Mouse (Mus musculus) embryo, embryonic 10 days (tissue): ENCODE results near the gene Uba3.

Source experiments
- DNase-seq: peaks from one replicate; pipeline ENCODE4 v3.0.0-alpha.2; 2015; ENCODE audit warnings: low spot score

The Uba3 gene

GRCm38 (mm10) chr6:97205439-97205885, at the start of gene Uba3:
Gene Uba3, minus strand, starts transcription at chr6:97205647.
- peak; percentile 93 for DNase-seq

GRCm38 (mm10) chr6:97252711-97253221, 47.3 kb upstream of the Uba3 start, which contains the start of gene Lmod3:
Gene Lmod3, minus strand, starts transcription at chr6:97252759.
- no peak for DNase-seq

- DNase-seq: peak; percentile 11
Measured at GRCm38 (mm10) chr6:97252086-97252485, 46.6 kb upstream of the Uba3 start.

GRCm38 (mm10) chr6:97250966-97251365, 45.5 kb upstream of the Uba3 start:
- peak; percentile 76 for DNase-seq

- no peak for DNase-seq
Measured at GRCm38 (mm10) chr6:97245200-97245599, 39.8 kb upstream of the Uba3 start.

GRCm38 (mm10) chr6:97242522-97242921, 37.1 kb upstream of the Uba3 start:
- no peak for DNase-seq

GRCm38 (mm10) chr6:97240092-97240491, 34.6 kb upstream of the Uba3 start:
- no peak for DNase-seq

- no peak for DNase-seq
Measured at GRCm38 (mm10) chr6:97239360-97239759, 33.9 kb upstream of the Uba3 start.

GRCm38 (mm10) chr6:97236088-97236487, 30.6 kb upstream of the Uba3 start:
- DNase-seq: no peak

GRCm38 (mm10) chr6:97234911-97235668, 29.6 kb upstream of the Uba3 start:
- DNase-seq: no peak

GRCm38 (mm10) chr6:97227067-97227847, 21.8 kb upstream of the Uba3 start:
- DNase-seq: no peak

- no peak for DNase-seq
Measured at GRCm38 (mm10) chr6:97226083-97226491, 20.6 kb upstream of the Uba3 start.

- DNase-seq: no peak
Measured at GRCm38 (mm10) chr6:97224505-97224904, 19.1 kb upstream of the Uba3 start.

- no peak for DNase-seq
Measured at GRCm38 (mm10) chr6:97223566-97223965, 18.1 kb upstream of the Uba3 start.

GRCm38 (mm10) chr6:97222931-97223467, 17.6 kb upstream of the Uba3 start:
- DNase-seq: no peak

GRCm38 (mm10) chr6:97222321-97222720, 16.9 kb upstream of the Uba3 start:
- no peak for DNase-seq

GRCm38 (mm10) chr6:97221205-97222025, 16.0 kb upstream of the Uba3 start:
- DNase-seq: no peak

GRCm38 (mm10) chr6:97220672-97221071, 15.2 kb upstream of the Uba3 start:
- DNase-seq: no peak

GRCm38 (mm10) chr6:97216154-97216821, 10.8 kb upstream of the Uba3 start:
- no peak for DNase-seq

- no peak for DNase-seq
Measured at GRCm38 (mm10) chr6:97211981-97212380, 6.5 kb upstream of the Uba3 start.

GRCm38 (mm10) chr6:97210962-97211601, 5.6 kb upstream of the Uba3 start:
- DNase-seq: no peak
